Comparison of ENCODE assay signal across 30 mouse cellular contexts in the genomic region with DNA sequence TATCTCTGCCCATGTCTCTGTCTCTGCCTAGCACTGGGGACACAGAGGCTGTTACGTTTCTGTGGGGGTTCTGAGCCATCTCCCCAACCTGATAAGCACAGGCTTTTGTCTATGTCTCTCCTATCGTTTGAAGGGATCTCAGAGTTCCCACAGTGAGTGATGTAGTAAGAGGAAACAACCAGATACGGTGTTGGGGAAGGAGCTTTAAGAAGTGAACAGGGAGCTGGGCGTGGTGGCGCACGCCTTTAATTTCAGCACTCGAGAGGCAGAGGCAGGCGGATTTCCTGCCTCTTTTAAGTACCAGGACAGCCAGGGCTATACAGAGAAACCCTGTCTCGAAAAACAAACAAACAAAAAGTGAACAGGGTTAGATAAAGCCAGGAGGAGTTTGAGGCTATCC. TPM values are rescaled to one million over a fixed set of nuclear protein-coding genes. Genes with fewer than 3 reads are reported as not detected.
DNase-seq lines count a peak whose midpoint lies in the region; ATAC-seq and TF ChIP-seq lines count a peak whose summit lies in the region.
"Had no signal": no experiment of that assay in that cellular context is flagged by ENCODE, and none has a peak within 500 bp of the region (broad histone marks: within the 10 kb centered on the region; RNA-seq: fewer than 3 reads in every experiment).

No protein-coding gene starts in this region.

- no peak overlapping the region for H3K4me2 ChIP-seq in forebrain, postnatal 0 days (ENCODE audit: low read depth)
- H3K4me2 ChIP-seq: embryonic facial prominence, embryonic 12.5 days; embryonic facial prominence, embryonic 15.5 days; forebrain, embryonic 15.5 days; heart, embryonic 12.5 days; heart, embryonic 15.5 days; hindbrain, embryonic 13.5 days; intestine, embryonic 15.5 days had no signal

- H3K27me3 ChIP-seq in forebrain, embryonic 10.5 days (ENCODE audit: poor library complexity, severe bottlenecking) = no peaks in the 10 kb centered on the region
- no peaks in the 10 kb centered on the region for H3K27me3 ChIP-seq in forebrain, postnatal 0 days (ENCODE audit: insufficient read depth, low read length)
- H3K27me3 ChIP-seq in E14TG2a.4 (ENCODE audit: insufficient read depth, low read length) = no peaks in the 10 kb centered on the region
- H3K27me3 ChIP-seq in heart, embryonic 10.5 days (ENCODE audit: insufficient read depth, poor library complexity, severe bottlenecking) = peaks cover 10% of the 10 kb centered on the region; the same call in 1 of the 2 replicates
- H3K27me3 ChIP-seq: embryonic facial prominence, embryonic 12.5 days; embryonic facial prominence, embryonic 15.5 days; forebrain, embryonic 15.5 days; heart, embryonic 15.5 days; hindbrain, embryonic 13.5 days; intestine, embryonic 15.5 days had no signal

- DNase-seq in forebrain, embryonic 10.5 days (ENCODE audit: extremely low spot score, low spot score) = no peak
- DNase-seq in forebrain, postnatal 0 days = no peak
- DNase-seq in ES-E14 (ENCODE audit: low read depth, low spot score) = no peak
- DNase-seq in ZHBTc4 (ENCODE audit: low read depth, low spot score) = peak; percentile 76
- no peak for DNase-seq in layer of hippocampus, postnatal 14 days (ENCODE audit: low spot score in 2 of 2)
- no peak for DNase-seq in heart, embryonic 10.5 days (ENCODE audit: low spot score)
- DNase-seq: adrenal gland, postnatal 14 days; cerebellum, adult 11 months; cerebellum, adult 2 months; cerebellum, adult 9-11 months; cerebellum, postnatal 25 days; gastrocnemius, adult 2 months; gastrocnemius, postnatal 14 days; heart, adult 11 months; heart, postnatal 10 days; heart, postnatal 36 days; kidney, adult 8-10 months had no signal

- no peaks in the 10 kb centered on the region for H3K9me3 ChIP-seq in forebrain, embryonic 10.5 days
- no peaks in the 10 kb centered on the region for H3K9me3 ChIP-seq in forebrain, postnatal 0 days (ENCODE audit: low read length)
- H3K9me3 ChIP-seq in E14TG2a.4 (ENCODE audit: low read length) (no peaks in the 10 kb centered on the region), ES-E14 (ENCODE audit: control insufficient read depth, insufficient read depth, low read depth, low read length) (no peaks in the 10 kb centered on the region)
- H3K9me3 ChIP-seq in heart, embryonic 10.5 days = no peaks in the 10 kb centered on the region
- H3K9me3 ChIP-seq: embryonic facial prominence, embryonic 12.5 days; embryonic facial prominence, embryonic 15.5 days; forebrain, embryonic 15.5 days; G1E; heart, embryonic 12.5 days; heart, embryonic 15.5 days; hindbrain, embryonic 10.5 days; hindbrain, embryonic 13.5 days; intestine, embryonic 15.5 days had no signal

- no peak for ATAC-seq in forebrain, postnatal 0 days
- ATAC-seq: forebrain, embryonic 15.5 days; hindbrain, embryonic 16.5 days; intestine, embryonic 15.5 days had no signal

- H3K4me1 ChIP-seq in forebrain, embryonic 10.5 days = peaks cover 20% of the 10 kb centered on the region
- no peaks in the 10 kb centered on the region for H3K4me1 ChIP-seq in forebrain, postnatal 0 days (ENCODE audit: insufficient read depth)
- H3K4me1 ChIP-seq in E14TG2a.4 (replicated peaks; ENCODE audit: low read depth, low read length) = peaks cover 86% of the 10 kb centered on the region
- peaks cover 0 to 43% of the 10 kb centered on the region in 2 experiments; a peak in 2 of 4 replicates for H3K4me1 ChIP-seq in ES-E14 (ENCODE audit: control insufficient read depth in 2 of 2, insufficient read depth in 2 of 2, low read length in 2 of 2, poor library complexity in 1 of 2)
- peaks cover 54% of the 10 kb centered on the region for H3K4me1 ChIP-seq in heart, embryonic 10.5 days
- H3K4me1 ChIP-seq: embryonic facial prominence, embryonic 12.5 days had no signal

- no peaks in the 10 kb centered on the region for H3K36me3 ChIP-seq in forebrain, embryonic 10.5 days (replicated peaks)
- H3K36me3 ChIP-seq in forebrain, postnatal 0 days (ENCODE audit: insufficient read depth) = no peaks in the 10 kb centered on the region
- H3K36me3 ChIP-seq in E14TG2a.4 (ENCODE audit: insufficient read depth, low read length) = no peaks in the 10 kb centered on the region
- H3K36me3 ChIP-seq in ES-E14 (ENCODE audit: control insufficient read depth, insufficient read depth, low read length, poor library complexity, severe bottlenecking) = no peaks in the 10 kb centered on the region
- no peaks in the 10 kb centered on the region for H3K36me3 ChIP-seq in heart, embryonic 10.5 days
- H3K36me3 ChIP-seq: embryonic facial prominence, embryonic 12.5 days; embryonic facial prominence, embryonic 15.5 days; forebrain, embryonic 15.5 days; G1E; heart, embryonic 12.5 days; heart, embryonic 15.5 days; hindbrain, embryonic 10.5 days; hindbrain, embryonic 13.5 days; intestine, embryonic 15.5 days had no signal

- no peak overlapping the region for H3K9ac ChIP-seq in forebrain, postnatal 0 days
- peak overlapping the region; percentile 62; the same call in 1 of the 2 replicates for H3K9ac ChIP-seq in ES-E14 (ENCODE audit: insufficient read depth, low read depth, low read length, poor library complexity, severe bottlenecking)
- H3K9ac ChIP-seq: embryonic facial prominence, embryonic 12.5 days; embryonic facial prominence, embryonic 15.5 days; forebrain, embryonic 15.5 days; heart, embryonic 12.5 days; heart, embryonic 15.5 days; hindbrain, embryonic 13.5 days; intestine, embryonic 15.5 days had no signal

- no peak for TF ChIP-seq CTCF in forebrain, postnatal 0 days (IDR thresholded peaks at IDR 0.05; ENCODE audit: low read depth)
- no peak for TF ChIP-seq CTCF in E14TG2a.4 (conservative IDR thresholded peaks at IDR 0.05; ENCODE audit: low read length)

- WGBS in forebrain, embryonic 10.5 days = 88% methylated on average over 9 of the region's 9 CpGs
- WGBS in forebrain, postnatal 0 days = 88% methylated on average over 9 of the region's 9 CpGs
- 75% methylated on average over 9 of the region's 9 CpGs for WGBS in heart, embryonic 10.5 days

- in situ Hi-C loops in ES-E14 (cut with MboI; ENCODE audit: low sequenced_read_pairs in 2 of 2, unreplicated experiment in 2 of 2) = no loop called here

- no peak overlapping the region for H3K4me3 ChIP-seq in forebrain, embryonic 10.5 days
- H3K4me3 ChIP-seq in forebrain, postnatal 0 days (ENCODE audit: low read depth, low read length) = no peak overlapping the region
- H3K4me3 ChIP-seq in E14TG2a.4 (replicated peaks; ENCODE audit: low read length) (peak overlapping the region; percentile 63), ES-E14 (ENCODE audit: insufficient read depth in 1 of 2, low read depth in 1 of 2, low read length in 2 of 2, poor library complexity in 1 of 2, severe bottlenecking in 1 of 2) (peak overlapping the region; percentile 9 to 32; a peak in 3 of 4 replicates)
- no peak overlapping the region for H3K4me3 ChIP-seq in heart, embryonic 10.5 days
- H3K4me3 ChIP-seq: embryonic facial prominence, embryonic 12.5 days; embryonic facial prominence, embryonic 15.5 days; erythroblast, embryonic 14.5 days; forebrain, embryonic 15.5 days; gastrocnemius, adult 2 months; heart, embryonic 12.5 days; heart, embryonic 15.5 days; hindbrain, embryonic 10.5 days; hindbrain, embryonic 13.5 days; intestine, embryonic 15.5 days had no signal

- peak overlapping the region; percentile 21 for H3K27ac ChIP-seq in forebrain, embryonic 10.5 days
- no peak overlapping the region for H3K27ac ChIP-seq in forebrain, postnatal 0 days (ENCODE audit: low read depth, low read length)
- peak overlapping the region; percentile 55; the same call in 1 of the 2 replicates for H3K27ac ChIP-seq in ES-E14 (ENCODE audit: insufficient read depth, low read depth, low read length, poor library complexity, severe bottlenecking)
- H3K27ac ChIP-seq in heart, embryonic 10.5 days = no peak overlapping the region
- H3K27ac ChIP-seq: embryonic facial prominence, embryonic 12.5 days; embryonic facial prominence, embryonic 15.5 days; forebrain, embryonic 15.5 days; gastrocnemius, adult 2 months; heart, embryonic 15.5 days; hindbrain, embryonic 10.5 days; hindbrain, embryonic 13.5 days; intestine, embryonic 15.5 days had no signal

TF ChIP-seq in ES-E14, 5 proteins besides CTCF, POLR2A, EP300 and RAD21:
- no peak for TF ChIP-seq CHD2 (IDR thresholded peaks at IDR 0.05; ENCODE audit: low read depth, low read length)
- TF ChIP-seq ZC3H11A (IDR thresholded peaks at IDR 0.05; ENCODE audit: borderline replicate concordance, low read depth, low read length) = no peak
- no peak for TF ChIP-seq ZNF384 (IDR thresholded peaks at IDR 0.05; ENCODE audit: low read depth, low read length)

RNA-seq across cellular contexts. Expression of a gene that starts 13.2 kb away (rescaled TPM):
- polyA plus RNA-seq in forebrain, embryonic 10.5 days (2016; fragmentation: Nextera tagmentation; extraction: Ambion mirVana) = 0.11 TPM in 1 of 2 replicates, not detected in the other
- total RNA-seq in forebrain, postnatal 0 days (2014; rRNA removed) = 1.5 and 1.6 TPM in 2 replicates
- 0.23 and 0.53 TPM in 2 replicates for polyA plus RNA-seq in forebrain, postnatal 0 days (2015; fragmentation: Nextera tagmentation; extraction: Ambion mirVana)
- 0.62 and 0.79 TPM in 2 replicates for total RNA-seq in ES-E14 (2012; rRNA removed)
- total RNA-seq in layer of hippocampus, postnatal 14 days (2021) = 1 to 10 TPM; 7.5 to 8.5 TPM
- 1.00 and 1.1 TPM in 2 replicates for polyA plus RNA-seq in heart, embryonic 10.5 days (2016; fragmentation: Nextera tagmentation; extraction: Ambion mirVana)
- total RNA-seq: common myeloid progenitor, adult 5-6 weeks; gastrocnemius, adult 2 months had no signal
- polyA plus RNA-seq: erythroblast, embryonic 14.5 days; G1E had no signal

RNA-seq across cellular contexts. Expression of a gene that starts 56.0 kb away (rescaled TPM):
- 115 and 123 TPM in 2 replicates for polyA plus RNA-seq in forebrain, embryonic 10.5 days (2016; fragmentation: Nextera tagmentation; extraction: Ambion mirVana)
- 65.0 and 68.3 TPM in 2 replicates for total RNA-seq in forebrain, postnatal 0 days (2014; rRNA removed)
- polyA plus RNA-seq in forebrain, postnatal 0 days (2015; fragmentation: Nextera tagmentation; extraction: Ambion mirVana) = 32.4 and 36.5 TPM in 2 replicates
- total RNA-seq in ES-E14 (2012; rRNA removed) = 16.3 and 19.5 TPM in 2 replicates
- 10 to 100 TPM; 28.3 to 31.3 TPM for total RNA-seq in layer of hippocampus, postnatal 14 days (2021)
- polyA plus RNA-seq in heart, embryonic 10.5 days (2016; fragmentation: Nextera tagmentation; extraction: Ambion mirVana) = 73.5 and 78.8 TPM in 2 replicates

RNA-seq across cellular contexts. Expression of a gene that starts 56.6 kb away (rescaled TPM):
- not detected in 2 replicates for polyA plus RNA-seq in forebrain, embryonic 10.5 days (2016; fragmentation: Nextera tagmentation; extraction: Ambion mirVana)
- 0.14 TPM in 1 of 2 replicates, not detected in the other for total RNA-seq in forebrain, postnatal 0 days (2014; rRNA removed)
- not detected in 2 replicates for polyA plus RNA-seq in forebrain, postnatal 0 days (2015; fragmentation: Nextera tagmentation; extraction: Ambion mirVana)
- 0.11 TPM in 1 of 2 replicates, not detected in the other for total RNA-seq in ES-E14 (2012; rRNA removed)
- not detected for total RNA-seq in layer of hippocampus, postnatal 14 days (2021)
- polyA plus RNA-seq in heart, embryonic 10.5 days (2016; fragmentation: Nextera tagmentation; extraction: Ambion mirVana) = 0.10 TPM in 1 of 2 replicates, not detected in the other
- polyA plus RNA-seq: embryonic facial prominence, embryonic 12.5 days; forebrain, embryonic 15.5 days; hindbrain, embryonic 13.5 days; hindbrain, embryonic 16.5 days had no signal

Comparison
In these comparisons a context has a peak if more than half of its experiments do, and no peak if none do; other contexts are left out.
1. H3K27ac ChIP-seq: peak in forebrain, embryonic 10.5 days (single experiment) and ES-E14 (single experiment); none in forebrain, postnatal 0 days (single experiment) and heart, embryonic 10.5 days (single experiment).
2. H3K4me3 ChIP-seq: peak in E14TG2a.4 (single experiment) and ES-E14 (2 of 2); none in forebrain, embryonic 10.5 days (single experiment), forebrain, postnatal 0 days (single experiment) and heart, embryonic 10.5 days (single experiment).